Mouse (Mus musculus) induced T-regulatory cell, adult 2 months (primary cell): ENCODE measurements around the gene Zkscan4.
"Not testable (repeated sequence)": the region's sequence is repeated elsewhere in the genome, so short reads cannot be mapped to it uniquely, and the experiment has no call there.

Experiments
- DNase-seq: peaks from one replicate; pipeline ENCODE4 v3.0.0-alpha.2; 2012; ENCODE audit warnings: low read depth

Gene Zkscan4

GRCm38 (mm10) chr13:21478759-21479670 is at the start of gene Zkscan4, which contains the start of gene Gm10065:
Gene Zkscan4, plus strand, starts transcription at chr13:21478907.
Gene Gm10065, minus strand, starts transcription at chr13:21479441.
- DNase-seq, result not testable (repeated sequence)

- no peak for DNase-seq
Observed at GRCm38 (mm10) chr13:21435476-21435875, 43.2 kb upstream of the Zkscan4 start.

GRCm38 (mm10) chr13:21440503-21441206 is 38.1 kb upstream of the Zkscan4 start, which contains the start of gene Pgbd1:
Gene Pgbd1, minus strand, starts transcription at chr13:21441058.
- peak; percentile 75 for DNase-seq

- DNase-seq, result no peak
Observed at GRCm38 (mm10) chr13:21441207-21441572, 37.5 kb upstream of the Zkscan4 start.

GRCm38 (mm10) chr13:21446796-21447195 is 31.9 kb upstream of the Zkscan4 start:
- DNase-seq, result no peak

- DNase-seq, result no peak
Observed at GRCm38 (mm10) chr13:21447856-21448614, 30.7 kb upstream of the Zkscan4 start.

GRCm38 (mm10) chr13:21453042-21453441 is 25.7 kb upstream of the Zkscan4 start:
- no peak for DNase-seq

- DNase-seq, result peak; percentile 89
Observed at GRCm38 (mm10) chr13:21453449-21453848, 25.3 kb upstream of the Zkscan4 start, which contains the start of gene Zscan26. Gene Zscan26, minus strand, starts transcription at chr13:21453730.

GRCm38 (mm10) chr13:21454133-21454532 is 24.6 kb upstream of the Zkscan4 start:
- no peak for DNase-seq

- DNase-seq, result no peak
Observed at GRCm38 (mm10) chr13:21456347-21456746, 22.4 kb upstream of the Zkscan4 start.

GRCm38 (mm10) chr13:21462516-21462915 is 16.2 kb upstream of the Zkscan4 start:
- not testable (repeated sequence) for DNase-seq

- no peak for DNase-seq
Observed at GRCm38 (mm10) chr13:21467336-21467735, 11.4 kb upstream of the Zkscan4 start.

GRCm38 (mm10) chr13:21468061-21469019 is 10.4 kb upstream of the Zkscan4 start, which contains the start of gene Nkapl:
Gene Nkapl, minus strand, starts transcription at chr13:21468509.
- peak; percentile 89 for DNase-seq

GRCm38 (mm10) chr13:21469097-21469496 is 9.6 kb upstream of the Zkscan4 start:
- DNase-seq, result peak; percentile 9

GRCm38 (mm10) chr13:21472427-21472826 is 6.3 kb upstream of the Zkscan4 start:
- DNase-seq, result no peak

GRCm38 (mm10) chr13:21486881-21487280 is 8.2 kb downstream of the Zkscan4 start:
- no peak for DNase-seq

- DNase-seq, result no peak
Observed at GRCm38 (mm10) chr13:21492847-21493246, 14.1 kb downstream of the Zkscan4 start.

- no peak for DNase-seq
Observed at GRCm38 (mm10) chr13:21495080-21495479, 16.4 kb downstream of the Zkscan4 start, which contains the start of gene AK157302. Gene AK157302, plus strand, starts transcription at chr13:21495223.

- not testable (repeated sequence) for DNase-seq
Observed at GRCm38 (mm10) chr13:21501182-21501581, 22.5 kb downstream of the Zkscan4 start, which contains the start of gene Gm11273. Gene Gm11273, minus strand, starts transcription at chr13:21501418.

- DNase-seq, result no peak
Observed at GRCm38 (mm10) chr13:21502296-21502695, 23.6 kb downstream of the Zkscan4 start.
